Mouse (Mus musculus) lung, adult 2 months (tissue): ENCODE data around the gene Mbtps1.

Experiments
- CTCF ChIP-seq: fragments of 200-500 bp; IDR thresholded peaks from 2 replicates; pipeline ENCODE4 v1.5.1; 2011; ENCODE audit warnings: mild to moderate bottlenecking, low read length, control low read depth; ENCODE audit not compliant: insufficient read depth
- POLR2A ChIP-seq: fragments of 200-500 bp; IDR thresholded peaks from 2 replicates; pipeline ENCODE4 v1.6.1; 2011; ENCODE audit warnings: low read depth, mild to moderate bottlenecking, control low read depth, low read length, borderline replicate concordance; ENCODE audit errors: extremely low read depth

DNA sequence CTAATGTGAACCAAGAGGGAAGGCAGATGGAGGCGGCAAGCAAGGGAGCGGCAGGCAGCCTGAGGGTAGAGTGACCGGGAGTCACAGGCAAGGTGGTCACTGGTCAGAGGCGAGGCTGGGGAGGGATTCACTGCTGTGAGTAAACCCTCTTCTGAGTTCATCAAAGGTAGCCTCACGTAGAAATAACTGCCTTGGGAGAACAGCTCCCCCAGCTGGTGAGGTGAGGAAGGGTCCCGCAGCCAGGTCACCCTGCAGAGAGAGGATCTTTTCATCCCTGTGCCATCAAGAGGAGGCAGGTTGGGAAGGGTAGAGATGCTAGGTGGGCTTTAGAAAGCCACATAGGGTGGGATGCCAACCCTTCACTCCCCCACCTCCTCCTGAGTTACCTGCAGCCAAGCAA lies 61.7 kb downstream of the Mbtps1 start:
- peak; percentile 78 for TF ChIP-seq CTCF
- no peak for TF ChIP-seq POLR2A
